Mouse (Mus musculus): ENCODE data around the gene Rpl3. TPM values are rescaled to one million over a fixed set of nuclear protein-coding genes. Genes with fewer than 3 reads are reported as not detected.

The Rpl3 gene
- total and polyA plus RNA-seq, 3 experiments, result 176 to 1,698 (median 1,019) TPM

GRCm38 (mm10) chr15:80080711-80081615 lies 10.7 kb downstream of the Rpl3 start:
- no peaks in the 10 kb centered on the region for H3K9me3 ChIP-seq (replicated peaks)
- H3K4me3 ChIP-seq (ENCODE audit: low read depth, low read length), result peak overlapping the region; percentile 85
- TF ChIP-seq TAL1 (conservative IDR thresholded peaks at IDR 0.05; ENCODE audit: low read depth, low read length) (no peak), POLR2AphosphoS5 (IDR thresholded peaks at IDR 0.05; ENCODE audit: insufficient replicate concordance, low read depth, low read length) (no peak), GATA2 (IDR thresholded peaks at IDR 0.05; ENCODE audit: borderline replicate concordance, low read depth, low read length) (no peak), GATA1 (IDR thresholded peaks at IDR 0.05; ENCODE audit: borderline replicate concordance, low read length) (no peak), CTCF (IDR thresholded peaks at IDR 0.05; ENCODE audit: low read depth, low read length) (peak; percentile 32)
- H3K36me3 ChIP-seq (replicated peaks), result peaks cover 66% of the 10 kb centered on the region
- no peak for ATAC-seq (ENCODE audit: extremely low read depth, insufficient number of reproducible peaks, low FRiP score, poor library complexity, severe bottlenecking)
- no peak for DNase-seq (ENCODE audit: low spot score)
- no peaks in the 10 kb centered on the region for H3K27me3 ChIP-seq (ENCODE audit: insufficient read depth, low read length)
- H3K4me1 ChIP-seq (ENCODE audit: insufficient read depth, low read depth, low read length), result peaks cover 41% of the 10 kb centered on the region

- Histone ChIP-seq H3K4me3 (ENCODE audit: low read depth, low read length) (peak overlapping the region; percentile 85), H3K4me1 (ENCODE audit: insufficient read depth, low read depth, low read length) (peaks cover 49% of the 10 kb centered on the region), H3K27me3 (ENCODE audit: insufficient read depth, low read length) (no peaks in the 10 kb centered on the region), H3K9me3 (replicated peaks) (no peaks in the 10 kb centered on the region), H3K36me3 (replicated peaks) (peaks cover 66% of the 10 kb centered on the region)
- no peak for ATAC-seq (ENCODE audit: extremely low read depth, insufficient number of reproducible peaks, low FRiP score, poor library complexity, severe bottlenecking)
- DNase-seq (ENCODE audit: low spot score), result no peak
- no peak for TF ChIP-seq GATA2 (IDR thresholded peaks at IDR 0.05; ENCODE audit: borderline replicate concordance, low read depth, low read length)
- no peak for TF ChIP-seq GATA1 (IDR thresholded peaks at IDR 0.05; ENCODE audit: borderline replicate concordance, low read length)
- TF ChIP-seq CTCF (IDR thresholded peaks at IDR 0.05; ENCODE audit: low read depth, low read length), result no peak
- TF ChIP-seq POLR2AphosphoS5 (IDR thresholded peaks at IDR 0.05; ENCODE audit: insufficient replicate concordance, low read depth, low read length), result no peak
- no peak for TF ChIP-seq TAL1 (conservative IDR thresholded peaks at IDR 0.05; ENCODE audit: low read depth, low read length)
Measured at GRCm38 (mm10) chr15:80079954-80080353, 11.7 kb downstream of the Rpl3 start.

DNA sequence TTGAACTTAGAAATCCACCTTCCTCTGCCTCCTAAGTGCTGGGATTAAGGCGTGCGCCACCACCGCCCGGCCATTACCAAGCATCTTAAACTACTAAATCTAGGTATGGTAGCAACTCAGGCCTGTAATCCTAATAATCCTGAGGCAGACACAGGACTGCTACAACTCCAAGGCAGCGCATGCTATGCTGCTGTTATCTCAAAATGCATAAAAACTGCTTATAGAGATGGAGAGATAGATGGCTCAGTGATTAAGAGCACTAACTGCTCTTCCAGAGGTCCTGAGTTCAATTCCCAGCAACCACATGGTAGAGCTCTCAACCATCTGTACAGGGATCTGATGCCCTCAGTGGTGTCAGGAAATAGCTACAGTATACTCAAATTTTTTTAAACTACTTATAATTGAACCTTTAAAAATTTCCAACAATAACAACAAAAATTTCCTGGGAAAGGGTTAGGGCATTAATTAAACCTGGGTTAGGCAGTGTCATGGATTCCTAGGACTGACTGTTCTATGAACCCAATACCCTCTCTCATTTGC lies 12.5 kb downstream of the Rpl3 start:
- TF ChIP-seq CTCF (IDR thresholded peaks at IDR 0.05; ENCODE audit: low read depth, low read length) (no peak), GATA2 (IDR thresholded peaks at IDR 0.05; ENCODE audit: borderline replicate concordance, low read depth, low read length) (no peak), TAL1 (conservative IDR thresholded peaks at IDR 0.05; ENCODE audit: low read depth, low read length) (no peak)
- H3K4me1 ChIP-seq (ENCODE audit: insufficient read depth, low read depth, low read length), result peaks cover 54% of the 10 kb centered on the region
- ATAC-seq (ENCODE audit: extremely low read depth, insufficient number of reproducible peaks, low FRiP score, poor library complexity, severe bottlenecking), result no peak
- peaks cover 4% of the 10 kb centered on the region; the same call in 1 of the 2 replicates for H3K27me3 ChIP-seq (ENCODE audit: insufficient read depth, low read length)
- peak overlapping the region; percentile 85 for H3K4me3 ChIP-seq (ENCODE audit: low read depth, low read length)
- DNase-seq (ENCODE audit: low spot score), result no peak
- H3K36me3 ChIP-seq (replicated peaks), result peaks cover 66% of the 10 kb centered on the region
- H3K9me3 ChIP-seq (replicated peaks), result no peaks in the 10 kb centered on the region

GRCm38 (mm10) chr15:80078058-80078814 lies 13.4 kb downstream of the Rpl3 start:
- no peak for ATAC-seq (ENCODE audit: extremely low read depth, insufficient number of reproducible peaks, low FRiP score, poor library complexity, severe bottlenecking)
- no peak for DNase-seq (ENCODE audit: low spot score)
- peaks cover 66% of the 10 kb centered on the region for H3K36me3 ChIP-seq (replicated peaks)

DNA sequence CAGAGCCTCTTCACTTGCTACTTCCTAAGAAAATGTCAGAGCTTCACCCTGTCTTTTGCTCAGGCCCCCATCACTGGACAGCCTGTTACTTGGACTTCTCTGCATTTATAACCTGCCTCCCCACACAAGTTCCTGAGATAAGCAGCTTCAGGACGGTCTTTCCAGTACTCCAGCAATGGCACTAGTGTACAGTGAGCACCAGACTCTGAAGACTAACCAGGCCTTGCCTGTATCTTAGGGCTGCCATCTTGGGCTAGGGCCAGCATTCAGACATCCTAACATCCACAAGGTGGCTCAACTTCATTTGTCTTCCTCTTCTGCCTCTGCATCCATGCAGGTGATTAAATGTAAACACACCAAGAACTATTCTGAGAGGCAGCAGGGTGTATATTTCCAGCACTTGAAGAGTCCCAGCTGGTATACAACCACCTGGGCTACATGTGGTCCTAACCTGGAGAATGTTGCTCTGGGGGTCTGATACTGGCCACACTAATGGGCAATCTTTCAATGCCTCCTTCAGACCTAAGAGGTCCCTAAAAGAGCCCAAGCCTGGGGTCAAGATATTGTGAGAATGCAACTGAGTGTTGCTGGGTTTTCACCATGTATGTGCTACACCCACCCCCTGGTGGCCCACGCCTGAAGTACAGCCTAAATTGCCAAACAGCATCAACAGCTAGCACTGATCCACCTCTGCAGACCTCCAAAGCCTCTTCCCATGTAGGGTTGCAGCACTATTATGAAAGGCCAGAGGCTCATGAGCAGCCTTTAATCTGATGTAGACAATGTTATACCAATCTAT lies 15.1 kb downstream of the Rpl3 start:
- ATAC-seq (ENCODE audit: extremely low read depth, insufficient number of reproducible peaks, low FRiP score, poor library complexity, severe bottlenecking) (peak; percentile 12; the same call in 1 of the 2 replicates), DNase-seq (ENCODE audit: low spot score) (no peak)
- Histone ChIP-seq H3K36me3 (replicated peaks) (peaks cover 51% of the 10 kb centered on the region), H3K4me3 (ENCODE audit: low read depth, low read length) (no peak overlapping the region), H3K9me3 (replicated peaks) (no peaks in the 10 kb centered on the region), H3K27me3 (ENCODE audit: insufficient read depth, low read length) (peaks cover 19% of the 10 kb centered on the region), H3K4me1 (ENCODE audit: insufficient read depth, low read depth, low read length) (peaks cover 59% of the 10 kb centered on the region)
- TF ChIP-seq TAL1 (conservative IDR thresholded peaks at IDR 0.05; ENCODE audit: low read depth, low read length), result no peak
- peak; percentile 50 for TF ChIP-seq CTCF (IDR thresholded peaks at IDR 0.05; ENCODE audit: low read depth, low read length)
- no peak for TF ChIP-seq GATA1 (IDR thresholded peaks at IDR 0.05; ENCODE audit: borderline replicate concordance, low read length)
- no peak for TF ChIP-seq GATA2 (IDR thresholded peaks at IDR 0.05; ENCODE audit: borderline replicate concordance, low read depth, low read length)
- peak; percentile 85; the same call in 1 of the 2 replicates for TF ChIP-seq POLR2AphosphoS5 (IDR thresholded peaks at IDR 0.05; ENCODE audit: insufficient replicate concordance, low read depth, low read length)

More at GRCm38 (mm10) chr15:80078058-80078814, 13.4 kb downstream of the Rpl3 start:
- Histone ChIP-seq H3K9me3 (replicated peaks) (no peaks in the 10 kb centered on the region), H3K4me3 (ENCODE audit: low read depth, low read length) (peak overlapping the region; percentile 85; the same call in 1 of the 2 replicates), H3K4me1 (ENCODE audit: insufficient read depth, low read depth, low read length) (peaks cover 54% of the 10 kb centered on the region), H3K27me3 (ENCODE audit: insufficient read depth, low read length) (peaks cover 7% of the 10 kb centered on the region; the same call in 1 of the 2 replicates)
- TF ChIP-seq TAL1 (conservative IDR thresholded peaks at IDR 0.05; ENCODE audit: low read depth, low read length), result no peak
- TF ChIP-seq GATA2 (IDR thresholded peaks at IDR 0.05; ENCODE audit: borderline replicate concordance, low read depth, low read length), result no peak
- no peak for TF ChIP-seq CTCF (IDR thresholded peaks at IDR 0.05; ENCODE audit: low read depth, low read length)
- peak; percentile 74; the same call in 1 of the 2 replicates for TF ChIP-seq POLR2AphosphoS5 (IDR thresholded peaks at IDR 0.05; ENCODE audit: insufficient replicate concordance, low read depth, low read length)
- no peak for TF ChIP-seq GATA1 (IDR thresholded peaks at IDR 0.05; ENCODE audit: borderline replicate concordance, low read length)
